Comparison of ENCODE assay signal across 10 mouse cellular contexts in the genomic region with DNA sequence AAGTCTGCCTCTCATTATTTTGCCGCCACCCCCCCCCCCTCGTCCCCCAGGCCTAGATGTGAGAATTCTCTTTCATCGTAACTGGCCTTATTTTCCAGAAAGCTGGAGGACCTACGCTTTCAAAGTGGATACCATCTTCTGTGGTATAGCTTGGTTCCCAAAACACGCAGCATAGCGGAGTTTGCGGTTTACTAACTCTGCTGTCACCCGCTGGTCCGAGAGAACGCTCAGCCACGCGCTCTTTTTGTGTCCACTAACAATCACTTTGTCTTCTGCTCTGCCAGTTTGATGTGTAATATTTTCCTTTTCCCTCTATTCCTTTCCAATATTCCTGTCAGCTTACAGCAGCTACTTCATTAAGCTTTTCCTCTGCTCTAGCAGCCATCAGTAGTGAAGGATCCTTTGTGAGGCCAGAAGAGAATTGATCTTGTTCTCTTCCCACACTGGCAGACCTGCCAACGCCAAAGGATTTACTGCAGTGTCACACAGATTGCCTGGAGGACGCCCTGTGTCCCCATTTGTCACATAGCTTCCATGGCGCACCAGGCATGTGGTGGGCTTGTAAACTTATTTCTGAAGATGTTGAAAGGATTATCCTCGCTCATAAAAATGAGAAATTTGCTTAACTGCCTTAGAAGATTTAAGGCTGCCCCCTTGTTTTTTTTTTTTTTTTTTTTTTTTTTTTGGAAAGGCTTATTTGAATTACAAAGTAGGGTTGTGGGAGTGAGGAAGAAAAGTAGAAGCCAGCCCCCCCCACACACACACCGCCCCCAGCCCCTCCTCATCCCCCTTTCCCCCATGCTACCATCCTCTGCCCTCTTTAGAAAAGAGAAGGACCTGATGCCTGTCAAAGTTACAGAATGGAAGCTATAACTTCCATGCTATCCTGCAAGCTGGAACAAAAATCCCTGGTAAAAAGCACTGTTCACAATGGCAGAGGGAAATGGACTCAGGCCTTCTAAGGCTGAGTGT. TPM values are rescaled to one million over a fixed set of nuclear protein-coding genes. Genes with fewer than 3 reads are reported as not detected.
DNase-seq lines count a peak whose midpoint lies in the region; ATAC-seq and TF ChIP-seq lines count a peak whose summit lies in the region.
"Had no signal": no experiment of that assay in that cellular context is flagged by ENCODE, and none has a peak within 500 bp of the region (broad histone marks: within the 10 kb centered on the region; RNA-seq: fewer than 3 reads in every experiment).

No protein-coding gene starts in this region.

- no peak overlapping the region for H3K4me3 ChIP-seq in lung, embryonic 14.5 days (ENCODE audit: low read depth, low read length)
- H3K4me3 ChIP-seq in forebrain, embryonic 13.5 days: peak overlapping the region; percentile 4
- no peak overlapping the region for H3K4me3 ChIP-seq in stomach, embryonic 16.5 days (replicated peaks; ENCODE audit: low read length)
- H3K4me3 ChIP-seq: liver, embryonic 13.5 days; stomach, embryonic 15.5 days had no signal

- H3K36me3 ChIP-seq in lung, embryonic 14.5 days (ENCODE audit: insufficient read depth): no peaks in the 10 kb centered on the region
- H3K36me3 ChIP-seq in forebrain, embryonic 13.5 days (ENCODE audit: poor library complexity, severe bottlenecking): no peaks in the 10 kb centered on the region
- no peaks in the 10 kb centered on the region for H3K36me3 ChIP-seq in stomach, embryonic 16.5 days (ENCODE audit: control insufficient read depth, insufficient read depth, low read length)
- H3K36me3 ChIP-seq: liver, embryonic 13.5 days; stomach, embryonic 15.5 days had no signal

- peak overlapping the region; percentile 51 for H3K4me2 ChIP-seq in lung, embryonic 14.5 days
- H3K4me2 ChIP-seq in forebrain, embryonic 13.5 days: peak overlapping the region; percentile 53
- peak overlapping the region; percentile 31; the same call in 1 of the 2 replicates for H3K4me2 ChIP-seq in stomach, embryonic 16.5 days (ENCODE audit: low read depth, low read length)
- H3K4me2 ChIP-seq: liver, embryonic 13.5 days; stomach, embryonic 15.5 days had no signal

- WGBS in lung, embryonic 14.5 days: 34% methylated on average over 17 of the region's 17 CpGs
- 15% methylated on average over 17 of the region's 17 CpGs for WGBS in forebrain, embryonic 13.5 days
- WGBS in stomach, embryonic 16.5 days: 45% methylated on average over 17 of the region's 17 CpGs

- TF ChIP-seq CTCF in lung, embryonic 14.5 days (IDR thresholded peaks at IDR 0.05; ENCODE audit: low read depth): no peak

- no peaks in the 10 kb centered on the region for H3K27me3 ChIP-seq in lung, embryonic 14.5 days (ENCODE audit: insufficient read depth, low read length)
- H3K27me3 ChIP-seq in forebrain, embryonic 13.5 days: peaks cover 47% of the 10 kb centered on the region
- H3K27me3 ChIP-seq in stomach, embryonic 16.5 days (ENCODE audit: control insufficient read depth, insufficient read depth, low read length): peaks cover 5% of the 10 kb centered on the region; the same call in 1 of the 2 replicates

- H3K4me1 ChIP-seq in lung, embryonic 14.5 days (ENCODE audit: insufficient read depth): no peaks in the 10 kb centered on the region; the same call in 1 of the 2 replicates
- H3K4me1 ChIP-seq in forebrain, embryonic 13.5 days: peaks cover 52% of the 10 kb centered on the region
- 0 out of 2 replicates have a peak, but pooled peaks cover 4% of the 10 kb centered on the region for H3K4me1 ChIP-seq in stomach, embryonic 16.5 days (ENCODE audit: control insufficient read depth, insufficient read depth, low read length)
- H3K4me1 ChIP-seq: stomach, embryonic 15.5 days had no signal

- H3K9ac ChIP-seq in lung, embryonic 14.5 days: no peak overlapping the region
- 0 out of 2 replicates have a peak overlapping the region, but pooled peaks have one; percentile 21 for H3K9ac ChIP-seq in forebrain, embryonic 13.5 days
- no peak overlapping the region for H3K9ac ChIP-seq in stomach, embryonic 16.5 days (ENCODE audit: low read length)
- H3K9ac ChIP-seq: liver, embryonic 13.5 days; stomach, embryonic 15.5 days had no signal

- no peak for DNase-seq in lung, embryonic 14.5 days
- DNase-seq in lung, postnatal 4 days: no peak
- DNase-seq in mesoderm, embryonic 11.5 days (ENCODE audit: low read depth, low spot score): peak; percentile 80
- DNase-seq in adrenal gland, postnatal 4 days (ENCODE audit: low spot score in 2 of 2): no peak
- DNase-seq in adrenal gland, postnatal 25 days: no peak
- no peak for DNase-seq in urinary bladder, postnatal 10 days (ENCODE audit: low spot score)
- DNase-seq: liver, embryonic 13.5 days had no signal

- no peak for ATAC-seq in lung, embryonic 14.5 days (ENCODE audit: insufficient read depth)
- ATAC-seq in forebrain, embryonic 13.5 days: no peak
- no peak for ATAC-seq in stomach, embryonic 16.5 days (ENCODE audit: insufficient read depth, low FRiP score)

- H3K9me3 ChIP-seq in lung, embryonic 14.5 days (ENCODE audit: low read depth, low read length): no peaks in the 10 kb centered on the region
- H3K9me3 ChIP-seq in forebrain, embryonic 13.5 days (replicated peaks): no peaks in the 10 kb centered on the region
- H3K9me3 ChIP-seq in stomach, embryonic 16.5 days (replicated peaks; ENCODE audit: control insufficient read depth, low read length): no peaks in the 10 kb centered on the region
- H3K9me3 ChIP-seq: liver, embryonic 13.5 days; stomach, embryonic 15.5 days had no signal

- H3K27ac ChIP-seq in lung, embryonic 14.5 days (ENCODE audit: low read depth): no peak overlapping the region
- peak overlapping the region; percentile 65 for H3K27ac ChIP-seq in forebrain, embryonic 13.5 days
- no peak overlapping the region for H3K27ac ChIP-seq in stomach, embryonic 16.5 days (ENCODE audit: low read length)
- H3K27ac ChIP-seq: liver, embryonic 13.5 days; stomach, embryonic 15.5 days had no signal

RNA-seq across cellular contexts. Expression of gene Cdca7l, which starts 4.6 kb away (rescaled TPM):
- 67.7 and 71.5 TPM in 2 replicates for polyA plus RNA-seq in lung, embryonic 14.5 days (2014; fragmentation: Nextera tagmentation; extraction: Ambion mirVana)
- 20.4 and 27.0 TPM in 2 replicates for polyA plus RNA-seq in forebrain, embryonic 13.5 days (2015; fragmentation: Nextera tagmentation; extraction: Ambion mirVana)
- 41.1 and 41.6 TPM in 2 replicates for polyA plus RNA-seq in stomach, embryonic 16.5 days (2015; fragmentation: Nextera tagmentation; extraction: Ambion mirVana)
- 10 to 100 TPM; 20.2 to 21.8 TPM for total RNA-seq in adrenal gland, postnatal 4 days (2021)
- total RNA-seq in adrenal gland, postnatal 25 days (2021): 5.0 and 7.5 TPM in 2 replicates
